Mouse (Mus musculus): ENCODE results near the gene Phactr4. TPM values are rescaled to one million over a fixed set of nuclear protein-coding genes. Genes with fewer than 3 reads are reported as not detected.

Phactr4 gene
- polyA plus RNA-seq (2012; rRNA removed): 11.3 and 13.4 TPM in 2 replicates

DNA sequence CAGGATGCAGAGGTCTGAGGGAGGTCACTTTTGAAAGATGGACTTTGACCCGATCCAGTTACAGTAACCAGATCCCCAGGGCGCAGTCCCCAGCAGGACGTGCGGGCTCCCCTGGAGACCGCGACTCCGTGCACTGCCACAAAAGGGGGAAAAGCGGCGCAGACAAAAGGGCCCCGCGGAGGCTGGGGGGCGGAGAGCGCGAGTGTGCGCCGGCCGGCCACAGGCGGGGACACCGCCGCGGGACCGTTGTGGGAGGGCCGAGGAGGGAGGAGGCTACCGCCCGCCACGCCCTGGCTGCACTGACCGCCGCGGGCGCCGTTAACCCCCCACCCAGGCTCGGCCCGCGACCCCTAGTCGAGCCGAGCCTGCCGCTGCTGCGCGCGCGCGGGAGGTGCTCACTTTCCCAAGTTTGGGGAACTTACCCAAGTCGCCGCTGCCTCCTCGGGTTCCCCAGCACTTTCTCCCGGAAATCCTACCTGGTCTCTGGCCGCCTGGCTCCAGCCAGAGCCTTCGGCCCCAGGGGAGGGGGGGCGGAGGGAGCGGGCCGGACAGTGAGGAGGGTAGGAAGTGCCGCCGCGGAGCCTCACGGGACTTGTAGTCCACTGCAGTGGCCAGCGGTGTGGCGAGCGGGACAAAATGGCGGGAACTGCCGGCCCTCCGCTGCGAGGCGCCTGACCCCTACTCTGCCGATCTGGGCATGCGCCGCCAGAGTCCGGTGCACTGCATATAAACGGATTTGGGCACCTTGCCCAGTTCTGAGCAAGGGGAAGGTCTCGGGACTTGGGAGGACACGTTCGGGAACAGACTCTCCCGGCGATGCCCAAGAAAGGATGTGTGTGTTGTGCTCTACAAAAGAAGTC lies at the start of gene Phactr4:
Gene Phactr4, minus strand, starts transcription at position 567 of the 860 bp plus-strand sequence.
- under 1% methylated on average over 72 of the region's 73 CpGs for WGBS
- DNase-seq: peak; percentile 96
- peak within 1 kb of the TSS; percentile 90 for H3K4me3 ChIP-seq (replicated peaks; ENCODE audit: extremely low read depth, low read depth, low read length)
- H3K4me1 ChIP-seq (ENCODE audit: control insufficient read depth, insufficient read depth, low read length): peaks cover 2% of the 10 kb centered on the region; the same call in 1 of the 2 replicates
- TF ChIP-seq POLR2A (IDR thresholded peaks at IDR 0.05; ENCODE audit: borderline replicate concordance, extremely low read depth, low read depth, low read length): peak; percentile 74
- TF ChIP-seq CTCF (IDR thresholded peaks at IDR 0.05; ENCODE audit: insufficient read depth, low read length): no peak

DNA sequence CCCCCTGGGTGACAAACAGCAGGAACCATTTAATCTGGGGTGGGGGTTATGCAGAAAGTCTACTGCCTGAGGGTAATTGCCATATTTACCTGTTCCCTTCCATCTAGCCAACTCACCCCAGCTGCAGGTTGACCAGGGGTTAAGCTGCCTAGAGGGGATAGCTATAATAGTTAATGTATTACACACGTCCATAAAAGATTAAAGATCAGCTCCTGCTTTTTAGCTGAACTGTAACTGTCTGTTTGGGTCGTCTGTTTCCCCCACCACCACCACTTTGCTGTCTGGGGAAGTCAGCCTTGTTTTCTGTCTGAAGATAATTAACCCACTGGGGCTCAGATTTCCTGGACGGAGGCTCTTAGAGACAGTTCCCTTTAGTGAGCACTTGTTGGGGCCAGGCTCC lies 47.6 kb upstream of the Phactr4 start:
- no peak overlapping the region for H3K4me3 ChIP-seq (replicated peaks; ENCODE audit: extremely low read depth, low read depth, low read length)
- 23% methylated on average over 3 of the region's 3 CpGs for WGBS
- TF ChIP-seq CTCF (IDR thresholded peaks at IDR 0.05; ENCODE audit: insufficient read depth, low read length): no peak
- TF ChIP-seq POLR2A (IDR thresholded peaks at IDR 0.05; ENCODE audit: borderline replicate concordance, extremely low read depth, low read depth, low read length): no peak
- no peak for DNase-seq
- no peaks in the 10 kb centered on the region for H3K4me1 ChIP-seq (ENCODE audit: control insufficient read depth, insufficient read depth, low read length)

DNA sequence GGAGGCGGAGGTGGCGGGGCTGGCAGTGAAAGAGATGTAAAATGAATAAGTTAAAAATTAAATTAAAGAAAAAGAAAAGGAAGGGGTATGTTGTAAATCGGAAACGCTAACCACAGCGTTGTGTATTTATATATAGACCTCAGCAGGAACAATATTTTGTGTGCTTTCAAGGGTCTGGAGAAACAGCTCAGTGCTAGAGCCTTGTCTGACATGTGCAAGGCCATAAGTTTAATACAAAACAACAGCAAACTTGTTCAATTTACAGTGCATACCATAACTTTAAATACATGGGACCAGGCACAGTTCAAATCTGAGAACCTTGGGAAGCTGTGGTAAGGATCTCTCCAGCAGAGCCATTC lies 41.9 kb upstream of the Phactr4 start:
- Histone ChIP-seq H3K4me1 (ENCODE audit: control insufficient read depth, insufficient read depth, low read length) (no peaks in the 10 kb centered on the region; the same call in 1 of the 2 replicates), H3K4me3 (replicated peaks; ENCODE audit: extremely low read depth, low read depth, low read length) (peak overlapping the region; percentile 90)
- no peak for DNase-seq
- WGBS: 1% methylated on average over 5 of the region's 5 CpGs
- no peak for TF ChIP-seq POLR2A (IDR thresholded peaks at IDR 0.05; ENCODE audit: borderline replicate concordance, extremely low read depth, low read depth, low read length)
- TF ChIP-seq CTCF (IDR thresholded peaks at IDR 0.05; ENCODE audit: insufficient read depth, low read length): 0 out of 2 replicates have a peak, but pooled peaks have one; percentile 15

DNA sequence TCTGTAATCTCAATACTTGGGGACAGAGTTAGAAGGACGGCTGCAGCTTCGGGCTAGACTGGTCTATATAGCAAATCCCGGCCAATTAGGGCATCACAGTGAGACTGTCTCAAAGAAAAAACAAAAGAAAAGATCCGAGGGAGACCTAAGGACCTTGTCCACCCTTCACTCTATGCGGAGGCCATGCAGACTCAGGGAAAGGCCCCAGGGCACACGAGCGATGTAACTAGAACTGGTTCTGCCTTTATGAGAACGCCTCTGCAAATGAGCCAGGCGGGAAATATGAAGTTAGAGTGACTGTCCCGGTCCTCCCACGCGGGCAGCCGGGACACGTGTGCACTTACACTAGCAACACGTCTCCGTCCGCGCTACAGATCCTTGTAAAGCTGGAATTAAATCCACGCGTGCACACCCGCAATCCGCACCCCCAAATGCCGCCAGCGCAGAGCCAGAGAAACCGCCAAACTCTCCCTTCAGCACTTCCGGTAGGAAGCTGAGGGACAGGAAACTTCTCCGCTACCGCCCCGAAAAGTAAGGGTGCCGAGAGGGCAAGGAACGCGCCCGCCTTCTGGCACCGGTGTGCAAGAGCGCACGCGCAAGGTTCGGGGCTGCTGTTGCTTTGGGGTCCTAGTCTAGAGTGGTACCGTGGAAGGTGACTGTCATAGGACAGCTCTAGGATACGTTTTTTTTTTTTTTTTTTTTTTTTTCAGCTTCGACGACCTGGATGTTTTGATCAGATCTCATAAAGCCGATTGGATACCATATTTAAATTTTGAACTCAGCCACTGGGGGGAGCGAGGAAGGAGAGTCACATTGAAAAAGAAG lies 41.4 kb upstream of the Phactr4 start, which contains the start of gene Med18:
Gene Med18, minus strand, starts transcription at position 492 of the 825 bp plus-strand sequence.
- H3K4me1 ChIP-seq (ENCODE audit: control insufficient read depth, insufficient read depth, low read length): no peaks in the 10 kb centered on the region; the same call in 1 of the 2 replicates
- DNase-seq: peak; percentile 92
- TF ChIP-seq POLR2A (IDR thresholded peaks at IDR 0.05; ENCODE audit: borderline replicate concordance, extremely low read depth, low read depth, low read length): peak; percentile 45; the same call in 1 of the 2 replicates
- TF ChIP-seq CTCF (IDR thresholded peaks at IDR 0.05; ENCODE audit: insufficient read depth, low read length): no peak
- H3K4me3 ChIP-seq (replicated peaks; ENCODE audit: extremely low read depth, low read depth, low read length): peak within 1 kb of the TSS; percentile 90
- WGBS: under 1% methylated on average over 44 of the region's 44 CpGs

DNA sequence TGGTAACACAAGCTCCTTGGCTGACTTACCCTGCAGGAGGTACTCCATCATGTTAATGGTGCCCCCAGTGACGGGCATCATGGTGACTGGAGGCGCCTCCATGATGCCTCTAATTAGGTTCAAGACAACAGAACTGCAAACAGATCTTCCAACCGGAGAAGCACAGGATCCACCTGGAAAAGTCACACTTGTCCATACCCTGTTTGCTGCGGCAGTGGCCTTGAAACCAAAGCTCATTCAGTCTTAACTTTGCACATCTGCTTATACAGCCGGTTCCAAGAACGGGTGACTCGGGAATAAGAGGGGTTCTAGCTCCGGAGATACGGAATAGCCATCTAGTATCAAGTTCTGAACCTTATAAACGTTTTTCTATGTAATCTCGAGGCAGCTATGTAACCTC lies 40.5 kb upstream of the Phactr4 start:
- no peak for DNase-seq
- H3K4me3 ChIP-seq (replicated peaks; ENCODE audit: extremely low read depth, low read depth, low read length): peak overlapping the region; percentile 90
- no peaks in the 10 kb centered on the region; the same call in 1 of the 2 replicates for H3K4me1 ChIP-seq (ENCODE audit: control insufficient read depth, insufficient read depth, low read length)
- WGBS: 4% methylated on average over 11 of the region's 11 CpGs
- TF ChIP-seq POLR2A (IDR thresholded peaks at IDR 0.05; ENCODE audit: borderline replicate concordance, extremely low read depth, low read depth, low read length): no peak
- TF ChIP-seq CTCF (IDR thresholded peaks at IDR 0.05; ENCODE audit: insufficient read depth, low read length): no peak

DNA sequence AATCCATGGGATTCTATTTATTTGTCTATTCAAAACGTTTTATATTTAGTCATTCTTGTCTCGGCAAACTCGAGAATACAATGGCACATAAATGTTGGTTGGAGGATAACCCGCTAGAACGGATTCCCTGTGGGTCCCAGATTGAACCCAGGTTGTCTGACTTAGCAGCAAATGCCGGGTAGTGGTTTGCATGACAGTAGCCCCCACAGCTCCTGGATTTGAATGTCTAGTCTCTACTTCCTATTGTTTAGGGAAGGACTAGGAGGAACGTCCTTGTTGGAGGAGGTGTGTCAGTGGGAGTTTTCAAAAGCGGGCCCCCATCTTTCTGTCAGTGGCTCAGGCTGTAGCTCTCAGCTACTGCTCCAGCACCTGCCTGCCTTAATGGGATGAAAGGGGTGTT lies 37.9 kb upstream of the Phactr4 start:
- DNase-seq: no peak
- no peak overlapping the region for H3K4me3 ChIP-seq (replicated peaks; ENCODE audit: extremely low read depth, low read depth, low read length)
- 82% methylated on average over 8 of the region's 8 CpGs for WGBS
- TF ChIP-seq CTCF (IDR thresholded peaks at IDR 0.05; ENCODE audit: insufficient read depth, low read length) (no peak), POLR2A (IDR thresholded peaks at IDR 0.05; ENCODE audit: borderline replicate concordance, extremely low read depth, low read depth, low read length) (no peak)
- no peaks in the 10 kb centered on the region; the same call in 1 of the 2 replicates for H3K4me1 ChIP-seq (ENCODE audit: control insufficient read depth, insufficient read depth, low read length)

DNA sequence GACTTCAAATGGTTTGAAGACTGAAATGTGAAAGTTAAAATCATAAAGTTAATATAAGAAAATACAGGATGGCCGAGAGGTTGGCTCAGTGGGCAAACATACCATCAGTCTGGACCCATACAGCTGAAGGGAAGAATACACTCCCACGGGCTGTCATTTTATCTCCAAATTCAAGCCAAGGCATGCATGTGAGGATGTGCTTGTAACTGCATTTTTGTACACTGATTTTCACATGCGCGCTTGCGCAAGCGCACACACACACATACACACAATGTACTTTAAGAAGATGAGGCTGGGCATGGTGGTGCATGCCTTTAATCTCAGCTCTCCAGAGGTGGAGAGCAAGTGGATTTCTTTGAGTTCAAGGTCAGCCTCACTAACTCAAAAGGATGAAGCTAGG lies 33.3 kb upstream of the Phactr4 start:
- no peak for DNase-seq
- WGBS: 90% methylated on average over 6 of the region's 6 CpGs
- Histone ChIP-seq H3K4me3 (replicated peaks; ENCODE audit: extremely low read depth, low read depth, low read length) (no peak overlapping the region), H3K4me1 (ENCODE audit: control insufficient read depth, insufficient read depth, low read length) (no peaks in the 10 kb centered on the region)
- TF ChIP-seq CTCF (IDR thresholded peaks at IDR 0.05; ENCODE audit: insufficient read depth, low read length) (no peak), POLR2A (IDR thresholded peaks at IDR 0.05; ENCODE audit: borderline replicate concordance, extremely low read depth, low read depth, low read length) (no peak)

DNA sequence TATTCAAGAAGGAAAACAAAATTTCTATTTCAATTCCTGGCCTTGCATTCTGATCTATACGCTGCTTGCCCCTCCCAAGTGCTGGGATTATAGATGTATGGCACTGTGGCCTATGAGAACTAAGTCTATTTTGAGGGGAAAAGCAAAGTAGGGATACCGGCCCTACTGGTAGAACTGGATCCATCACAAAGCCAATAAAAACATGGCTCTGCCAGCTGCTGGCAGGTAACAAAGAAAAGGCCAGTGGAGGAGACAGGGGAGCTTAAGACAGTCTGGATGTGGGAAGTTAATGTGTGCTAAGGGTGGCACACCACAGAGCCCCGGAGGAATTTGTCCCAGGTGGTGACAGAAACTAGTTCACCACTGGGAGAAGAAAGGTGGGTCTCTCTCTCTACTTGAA lies 32.9 kb upstream of the Phactr4 start:
- no peak for DNase-seq
- 70% methylated on average over 3 of the region's 3 CpGs for WGBS
- H3K4me1 ChIP-seq (ENCODE audit: control insufficient read depth, insufficient read depth, low read length): no peaks in the 10 kb centered on the region
- TF ChIP-seq CTCF (IDR thresholded peaks at IDR 0.05; ENCODE audit: insufficient read depth, low read length) (no peak), POLR2A (IDR thresholded peaks at IDR 0.05; ENCODE audit: borderline replicate concordance, extremely low read depth, low read depth, low read length) (no peak)
- H3K4me3 ChIP-seq (replicated peaks; ENCODE audit: extremely low read depth, low read depth, low read length): no peak overlapping the region

DNA sequence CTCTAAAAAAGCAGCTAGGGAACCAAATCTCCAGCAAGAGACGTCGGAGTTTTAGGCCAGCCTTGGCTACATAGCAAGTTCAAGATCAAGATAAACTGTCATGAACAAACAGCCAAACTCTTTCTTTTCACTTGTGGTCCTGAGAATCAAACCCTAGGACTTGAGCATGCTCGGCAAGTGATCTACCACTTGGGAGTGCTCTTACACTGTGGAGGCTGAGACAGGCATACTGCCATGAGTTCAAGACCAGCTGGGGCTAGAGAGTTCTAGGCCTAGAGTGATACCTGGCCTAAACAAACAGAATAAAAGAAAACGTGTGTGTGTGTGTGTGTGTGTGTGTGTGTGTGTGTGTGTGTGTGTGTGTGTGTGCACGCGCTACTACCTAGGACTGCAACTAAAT lies 31.9 kb upstream of the Phactr4 start:
- Histone ChIP-seq H3K4me1 (ENCODE audit: control insufficient read depth, insufficient read depth, low read length) (no peaks in the 10 kb centered on the region), H3K4me3 (replicated peaks; ENCODE audit: extremely low read depth, low read depth, low read length) (no peak overlapping the region)
- DNase-seq: no peak
- 81% methylated on average over 6 of the region's 6 CpGs for WGBS
- TF ChIP-seq CTCF (IDR thresholded peaks at IDR 0.05; ENCODE audit: insufficient read depth, low read length): no peak

Data from lung, adult 2 months (tissue).